Mouse (Mus musculus): ENCODE results near the gene Zkscan16. TPM values are rescaled to one million over a fixed set of nuclear protein-coding genes. Genes with fewer than 3 reads are reported as not detected.

The Zkscan16 gene
- polyA plus RNA-seq, 1 experiment from 2014 or later: 0.16 TPM

DNA sequence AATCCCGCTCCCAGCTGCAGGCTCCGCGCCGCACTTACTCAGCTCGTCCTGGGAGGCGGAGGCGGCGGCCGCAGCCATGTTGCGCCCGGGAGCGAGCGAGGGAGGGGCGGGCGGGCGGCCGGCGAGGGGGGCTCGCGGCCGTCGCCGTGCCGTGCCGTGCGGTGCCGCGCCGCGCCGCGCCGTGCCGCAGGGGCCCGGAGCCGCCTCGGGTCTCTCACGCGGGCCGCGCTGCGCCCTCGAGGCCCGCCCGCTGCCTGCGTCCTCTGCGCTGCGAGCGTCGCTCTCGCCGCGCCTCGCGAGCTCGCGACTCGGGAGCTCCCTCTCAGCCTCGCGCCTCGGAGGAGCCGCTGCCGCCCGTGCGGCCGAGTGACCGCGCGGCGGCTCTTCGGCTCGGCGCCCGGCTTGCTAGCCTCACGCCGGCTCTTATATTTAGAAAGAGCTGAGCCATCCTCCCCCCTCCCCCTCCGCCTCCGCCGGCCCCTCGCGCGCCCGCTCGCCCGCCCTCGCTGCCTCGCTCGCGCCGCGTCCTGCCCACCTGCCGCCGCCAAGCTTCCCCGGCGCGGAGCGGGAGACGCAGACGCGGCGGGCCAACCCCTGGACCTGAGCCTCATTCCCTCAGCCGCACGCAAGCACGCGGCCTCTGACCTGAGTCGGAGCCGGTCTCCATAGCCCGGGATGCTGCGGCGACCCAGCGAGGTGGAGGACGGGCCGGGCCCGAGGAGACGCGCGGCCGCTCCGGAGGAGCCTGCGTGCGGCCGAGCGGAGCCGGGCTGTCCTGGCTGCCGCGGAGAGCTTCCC lies 31.4 kb upstream of the Zkscan16 start:
- peak; percentile 60 for ATAC-seq (ENCODE audit: insufficient number of reproducible peaks, insufficient read depth, low FRiP score, low read depth)
- under 1% methylated on average over 93 of the region's 126 CpGs for WGBS

DNA sequence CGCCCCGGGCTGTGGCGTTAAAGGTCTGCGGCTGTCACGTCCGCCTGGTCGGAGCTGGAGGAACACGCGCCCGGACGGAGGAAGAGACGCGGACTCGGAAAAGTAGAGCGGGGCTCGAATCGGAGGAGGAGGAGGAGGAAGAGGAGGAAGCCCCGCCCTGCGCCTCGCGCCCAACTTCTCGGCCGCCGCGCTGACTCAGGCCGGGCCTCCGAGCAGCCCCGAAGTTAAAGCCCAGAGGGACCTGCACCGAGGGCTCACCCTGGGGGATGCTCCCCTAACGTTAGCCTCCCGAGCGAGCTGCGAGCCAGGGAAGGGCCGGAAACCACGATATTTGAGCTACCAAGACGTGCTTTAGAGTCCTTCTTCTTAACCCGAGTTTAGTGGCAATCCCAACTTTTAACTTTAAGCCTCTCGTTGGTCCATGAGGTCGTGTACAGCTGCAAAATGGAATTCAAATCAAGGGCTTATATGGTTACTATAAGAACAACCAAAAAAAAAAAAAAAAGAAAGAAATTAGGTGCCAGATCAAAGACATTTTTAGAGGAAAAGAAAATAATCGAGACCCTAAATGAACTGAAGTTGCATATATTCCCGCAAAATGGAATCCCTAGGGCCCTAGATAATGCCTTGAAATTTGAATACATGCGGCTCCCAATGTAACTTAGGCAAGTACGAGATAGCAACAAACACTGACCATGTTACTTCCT lies 30.6 kb upstream of the Zkscan16 start, which contains the start of gene Ecpas:
Ecpas (minus strand) TSS at position 121 of the 707 bp plus-strand sequence.
- Histone ChIP-seq H3K9me3 (ENCODE audit: control insufficient read depth, low read length) (no peaks in the 10 kb centered on the region), H3K9ac (ENCODE audit: low read length) (peak within 1 kb of the TSS; percentile 96), H3K4me1 (ENCODE audit: control insufficient read depth in 2 of 2, insufficient read depth in 2 of 2, low read length in 2 of 2) (peaks cover 2 to 12% of the 10 kb centered on the region in 2 experiments; a peak in 3 of 4 replicates), H3K27me3 (ENCODE audit: control insufficient read depth, insufficient read depth, low read length) (no peaks in the 10 kb centered on the region), H3K4me3 (ENCODE audit: control insufficient read depth in 1 of 2, insufficient read depth in 1 of 2, low read depth in 1 of 2, low read length in 2 of 2) (peak within 1 kb of the TSS; percentile 81 to 91), H3K4me2 (ENCODE audit: low read length) (peak within 1 kb of the TSS; percentile 81), H3K36me3 (ENCODE audit: control insufficient read depth, insufficient read depth, low read length) (no peaks in the 10 kb centered on the region), H3K27ac (replicated peaks in 1 of 2; ENCODE audit: control insufficient read depth in 1 of 2, insufficient read depth in 1 of 2, low read depth in 2 of 2, low read length in 2 of 2) (peak within 1 kb of the TSS; percentile 94 to 99)
- WGBS: 4% methylated on average over 43 of the region's 43 CpGs
- peak; percentile 72 for ATAC-seq (ENCODE audit: insufficient number of reproducible peaks, insufficient read depth, low FRiP score, low read depth)

More for the DNA sequence above, 31.4 kb upstream of the Zkscan16 start:
- Histone ChIP-seq H3K27me3 (ENCODE audit: control insufficient read depth, insufficient read depth, low read length) (no peaks in the 10 kb centered on the region), H3K4me2 (ENCODE audit: low read length) (peak overlapping the region; percentile 81), H3K9me3 (ENCODE audit: control insufficient read depth, low read length) (no peaks in the 10 kb centered on the region), H3K4me3 (ENCODE audit: control insufficient read depth in 1 of 2, insufficient read depth in 1 of 2, low read depth in 1 of 2, low read length in 2 of 2) (peak overlapping the region; percentile 81 to 91), H3K4me1 (ENCODE audit: control insufficient read depth in 2 of 2, insufficient read depth in 2 of 2, low read length in 2 of 2) (peaks cover 2 to 12% of the 10 kb centered on the region in 2 experiments; a peak in 3 of 4 replicates), H3K9ac (ENCODE audit: low read length) (peak overlapping the region; percentile 96), H3K36me3 (ENCODE audit: control insufficient read depth, insufficient read depth, low read length) (no peaks in the 10 kb centered on the region), H3K27ac (replicated peaks in 1 of 2; ENCODE audit: control insufficient read depth in 1 of 2, insufficient read depth in 1 of 2, low read depth in 2 of 2, low read length in 2 of 2) (peak overlapping the region; percentile 94 to 99)

DNA sequence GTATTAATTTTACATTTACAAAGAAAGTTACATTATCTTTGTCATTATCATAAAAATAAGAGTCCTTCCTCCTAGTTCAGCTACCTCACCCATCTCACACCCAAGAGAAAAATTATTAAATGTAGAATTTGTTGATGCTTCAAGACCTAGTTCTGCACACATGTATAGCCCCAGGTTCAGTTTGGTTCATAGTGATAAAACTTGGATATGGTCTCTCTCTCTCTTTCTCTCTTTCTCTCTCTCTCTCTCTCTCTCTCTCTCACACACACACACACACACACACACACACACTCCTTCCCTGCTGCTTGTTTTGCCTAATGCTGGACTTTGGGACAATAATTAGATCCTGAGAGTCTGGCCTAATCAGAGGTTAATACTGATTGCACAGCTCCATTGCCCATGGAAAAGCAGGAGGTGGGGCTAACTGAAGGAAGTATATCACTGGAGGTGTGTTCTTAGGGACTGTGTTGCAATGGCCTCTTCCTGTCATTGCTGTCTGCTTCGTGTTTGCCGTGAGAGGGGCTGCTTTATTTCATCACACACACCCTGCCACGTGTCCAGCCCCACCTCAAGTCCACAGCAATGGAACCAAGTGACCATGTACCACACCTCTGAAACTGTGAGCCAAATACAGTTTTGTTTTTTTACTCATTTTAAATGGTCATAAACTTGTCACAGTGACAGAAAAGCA lies 29.9 kb upstream of the Zkscan16 start:
- Histone ChIP-seq H3K4me1 (ENCODE audit: control insufficient read depth in 2 of 2, insufficient read depth in 2 of 2, low read length in 2 of 2) (peaks cover 2 to 12% of the 10 kb centered on the region in 2 experiments; a peak in 3 of 4 replicates), H3K9ac (ENCODE audit: low read length) (peak overlapping the region; percentile 96; the same call in 1 of the 2 replicates), H3K9me3 (ENCODE audit: control insufficient read depth, low read length) (no peaks in the 10 kb centered on the region), H3K27ac (replicated peaks in 1 of 2; ENCODE audit: control insufficient read depth in 1 of 2, insufficient read depth in 1 of 2, low read depth in 2 of 2, low read length in 2 of 2) (no peak overlapping the region), H3K27me3 (ENCODE audit: control insufficient read depth, insufficient read depth, low read length) (no peaks in the 10 kb centered on the region), H3K36me3 (ENCODE audit: control insufficient read depth, insufficient read depth, low read length) (no peaks in the 10 kb centered on the region), H3K4me2 (ENCODE audit: low read length) (peak overlapping the region; percentile 81), H3K4me3 (ENCODE audit: control insufficient read depth in 1 of 2, insufficient read depth in 1 of 2, low read depth in 1 of 2, low read length in 2 of 2) (no peak overlapping the region)
- no peak for ATAC-seq (ENCODE audit: insufficient number of reproducible peaks, insufficient read depth, low FRiP score, low read depth)
- WGBS: 45% methylated on average over 3 of the region's 3 CpGs

DNA sequence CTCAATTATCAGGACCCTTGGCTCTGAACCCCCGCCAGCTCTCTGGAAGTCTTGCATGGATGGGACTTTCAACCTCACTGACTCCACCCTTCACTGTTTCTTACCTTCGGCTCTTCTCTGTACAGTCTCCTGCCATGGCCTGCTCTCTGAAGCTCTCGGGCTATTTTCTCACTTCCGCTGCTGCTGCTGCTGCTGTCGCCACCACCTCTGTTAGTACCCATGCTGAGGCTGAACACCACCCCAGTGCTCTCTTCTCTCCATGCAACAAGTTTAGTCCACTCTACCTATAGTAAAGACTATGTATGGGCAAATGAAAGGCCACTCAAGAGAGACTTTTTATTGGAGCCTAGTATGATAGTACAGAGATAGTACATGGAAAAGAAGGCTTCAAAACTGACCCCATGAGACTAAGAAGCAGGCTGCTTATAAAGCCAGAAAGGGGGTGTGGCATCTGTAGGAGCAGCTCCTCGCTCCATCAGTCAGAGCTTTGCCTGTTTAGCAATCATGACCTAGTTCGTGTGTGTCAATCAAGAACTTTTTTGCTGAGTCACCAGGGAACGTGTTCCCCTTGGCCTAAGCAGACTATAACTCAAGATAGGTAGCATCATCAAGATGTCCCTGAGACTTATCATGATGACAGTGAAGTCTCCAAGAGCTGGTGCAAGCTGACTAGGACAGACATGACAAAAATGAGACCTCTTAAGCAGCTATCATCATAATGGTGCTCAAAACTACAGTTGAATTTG lies 28.2 kb upstream of the Zkscan16 start:
- Histone ChIP-seq H3K9me3 (ENCODE audit: control insufficient read depth, low read length) (no peaks in the 10 kb centered on the region), H3K36me3 (ENCODE audit: control insufficient read depth, insufficient read depth, low read length) (no peaks in the 10 kb centered on the region), H3K27me3 (ENCODE audit: control insufficient read depth, insufficient read depth, low read length) (no peaks in the 10 kb centered on the region), H3K4me3 (ENCODE audit: control insufficient read depth in 1 of 2, insufficient read depth in 1 of 2, low read depth in 1 of 2, low read length in 2 of 2) (no peak overlapping the region), H3K9ac (ENCODE audit: low read length) (no peak overlapping the region), H3K4me1 (ENCODE audit: control insufficient read depth in 2 of 2, insufficient read depth in 2 of 2, low read length in 2 of 2) (peaks cover 2 to 9% of the 10 kb centered on the region in 2 experiments; a peak in 3 of 4 replicates), H3K4me2 (ENCODE audit: low read length) (no peak overlapping the region), H3K27ac (replicated peaks in 1 of 2; ENCODE audit: control insufficient read depth in 1 of 2, insufficient read depth in 1 of 2, low read depth in 2 of 2, low read length in 2 of 2) (no peak overlapping the region)
- WGBS: 54% methylated on average over 8 of the region's 8 CpGs
- ATAC-seq (ENCODE audit: insufficient number of reproducible peaks, insufficient read depth, low FRiP score, low read depth): no peak

DNA sequence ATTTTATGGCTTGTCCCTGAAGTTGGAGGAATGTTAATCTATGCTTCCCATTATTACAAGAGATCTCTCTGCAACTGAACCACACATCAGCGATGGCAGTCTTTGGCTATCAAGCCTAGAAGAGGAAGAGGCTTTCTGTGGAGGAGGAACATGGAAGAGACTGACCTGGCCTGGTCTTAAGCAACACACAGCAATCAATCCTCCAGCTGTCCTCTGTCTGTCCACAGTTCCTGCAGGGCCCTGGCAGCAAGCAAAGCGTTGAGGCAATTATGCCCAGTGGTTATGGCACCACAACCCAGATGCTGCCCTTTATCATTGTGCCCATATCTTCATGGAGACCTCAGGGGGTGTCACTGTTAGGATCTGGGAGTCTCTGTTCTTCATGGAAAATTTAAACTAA lies 19.5 kb upstream of the Zkscan16 start:
- no peak overlapping the region for H3K27ac ChIP-seq (replicated peaks in 1 of 2; ENCODE audit: control insufficient read depth in 1 of 2, insufficient read depth in 1 of 2, low read depth in 2 of 2, low read length in 2 of 2)
- no peak overlapping the region for H3K9ac ChIP-seq (ENCODE audit: low read length)
- 63% methylated on average over 2 of the region's 2 CpGs for WGBS
- H3K36me3 ChIP-seq (ENCODE audit: control insufficient read depth, insufficient read depth, low read length): no peaks in the 10 kb centered on the region
- H3K27me3 ChIP-seq (ENCODE audit: control insufficient read depth, insufficient read depth, low read length): no peaks in the 10 kb centered on the region
- no peak for ATAC-seq (ENCODE audit: insufficient number of reproducible peaks, insufficient read depth, low FRiP score, low read depth)
- H3K4me3 ChIP-seq (ENCODE audit: control insufficient read depth in 1 of 2, insufficient read depth in 1 of 2, low read depth in 1 of 2, low read length in 2 of 2): no peak overlapping the region
- H3K4me1 ChIP-seq (ENCODE audit: control insufficient read depth in 2 of 2, insufficient read depth in 2 of 2, low read length in 2 of 2): no peaks in the 10 kb centered on the region
- H3K9me3 ChIP-seq (ENCODE audit: control insufficient read depth, low read length): no peaks in the 10 kb centered on the region
- H3K4me2 ChIP-seq (ENCODE audit: low read length): no peak overlapping the region

DNA sequence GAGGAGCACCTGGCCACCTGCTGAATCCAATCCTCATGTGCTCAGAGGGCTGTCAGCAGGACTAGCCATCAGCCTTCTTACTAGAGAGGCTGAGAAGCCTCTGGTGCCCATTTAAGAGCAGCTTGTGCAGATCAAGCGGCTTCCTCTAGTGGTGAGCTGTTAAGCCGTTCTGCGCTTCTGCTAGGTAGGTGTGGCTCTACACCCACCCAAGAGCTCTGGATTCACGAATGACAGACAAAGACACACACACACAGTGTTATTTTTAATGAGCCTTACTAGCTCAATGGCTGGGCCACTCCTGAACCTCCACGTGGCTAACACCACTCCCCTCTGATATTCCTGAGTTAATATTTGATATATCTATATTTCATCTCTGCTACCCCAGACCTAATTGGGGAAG lies 17.8 kb upstream of the Zkscan16 start:
- Histone ChIP-seq H3K27me3 (ENCODE audit: control insufficient read depth, insufficient read depth, low read length) (no peaks in the 10 kb centered on the region), H3K4me3 (ENCODE audit: control insufficient read depth in 1 of 2, insufficient read depth in 1 of 2, low read depth in 1 of 2, low read length in 2 of 2) (no peak overlapping the region), H3K4me2 (ENCODE audit: low read length) (no peak overlapping the region), H3K27ac (replicated peaks in 1 of 2; ENCODE audit: control insufficient read depth in 1 of 2, insufficient read depth in 1 of 2, low read depth in 2 of 2, low read length in 2 of 2) (no peak overlapping the region), H3K4me1 (ENCODE audit: control insufficient read depth in 2 of 2, insufficient read depth in 2 of 2, low read length in 2 of 2) (no peaks in the 10 kb centered on the region), H3K9ac (ENCODE audit: low read length) (no peak overlapping the region), H3K36me3 (ENCODE audit: control insufficient read depth, insufficient read depth, low read length) (no peaks in the 10 kb centered on the region), H3K9me3 (ENCODE audit: control insufficient read depth, low read length) (no peaks in the 10 kb centered on the region)
- ATAC-seq (ENCODE audit: insufficient number of reproducible peaks, insufficient read depth, low FRiP score, low read depth): no peak
- WGBS: 22% methylated on average over 5 of the region's 5 CpGs

DNA sequence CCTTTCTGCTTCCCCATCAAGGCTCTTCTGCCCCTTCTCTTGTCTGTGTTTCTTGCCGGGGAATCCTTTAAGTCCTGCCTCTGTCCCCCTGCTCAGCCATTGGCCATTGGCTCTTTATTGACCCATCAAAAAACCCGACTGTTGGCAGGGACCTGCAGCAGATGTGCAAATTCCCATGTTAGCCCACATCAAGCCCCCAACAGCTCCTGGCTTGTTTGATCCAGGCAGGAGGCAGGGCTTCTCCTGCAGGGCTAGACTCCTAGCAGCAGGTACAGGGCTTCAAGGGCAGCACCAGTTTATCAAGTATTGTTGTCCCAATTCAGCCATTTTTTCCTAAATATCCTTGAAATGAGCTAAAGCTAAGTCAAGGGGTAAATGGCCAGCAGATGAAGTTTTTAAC lies 17.3 kb upstream of the Zkscan16 start:
- no peak for ATAC-seq (ENCODE audit: insufficient number of reproducible peaks, insufficient read depth, low FRiP score, low read depth)
- H3K4me3 ChIP-seq (ENCODE audit: control insufficient read depth in 1 of 2, insufficient read depth in 1 of 2, low read depth in 1 of 2, low read length in 2 of 2): no peak overlapping the region
- H3K9me3 ChIP-seq (ENCODE audit: control insufficient read depth, low read length): no peaks in the 10 kb centered on the region
- H3K9ac ChIP-seq (ENCODE audit: low read length): no peak overlapping the region
- no peak overlapping the region for H3K4me2 ChIP-seq (ENCODE audit: low read length)
- H3K27ac ChIP-seq (replicated peaks in 1 of 2; ENCODE audit: control insufficient read depth in 1 of 2, insufficient read depth in 1 of 2, low read depth in 2 of 2, low read length in 2 of 2): no peak overlapping the region
- WGBS: 27% methylated on average over 2 of the region's 2 CpGs
- H3K27me3 ChIP-seq (ENCODE audit: control insufficient read depth, insufficient read depth, low read length): no peaks in the 10 kb centered on the region
- H3K4me1 ChIP-seq (ENCODE audit: control insufficient read depth in 2 of 2, insufficient read depth in 2 of 2, low read length in 2 of 2): no peaks in the 10 kb centered on the region
- H3K36me3 ChIP-seq (ENCODE audit: control insufficient read depth, insufficient read depth, low read length): no peaks in the 10 kb centered on the region
